Mouse (Mus musculus): ENCODE measurements around the gene Lce3f. TPM values are rescaled to one million over a fixed set of nuclear protein-coding genes. Genes with fewer than 3 reads are reported as not detected.

Gene Lce3f
- polyA plus RNA-seq, 1 experiment from 2014 or later, result 3,312 TPM

GRCm38 (mm10) chr3:93000621-93001020, 8.6 kb downstream of the Lce3f start:
- no peak overlapping the region for H3K4me3 ChIP-seq (ENCODE audit: low read depth, low read length)
- no peak for TF ChIP-seq EP300 (optimal IDR thresholded peaks at IDR 0.05)
- peak; percentile 44 for TF ChIP-seq CTCF (IDR thresholded peaks at IDR 0.05; ENCODE audit: low read depth)
- no peak overlapping the region for H3K9ac ChIP-seq (ENCODE audit: low read length)
- no peak overlapping the region for H3K4me2 ChIP-seq (replicated peaks; ENCODE audit: low read depth)
- H3K36me3 ChIP-seq (ENCODE audit: control insufficient read depth, insufficient read depth, low read length), result no peaks in the 10 kb centered on the region
- H3K27me3 ChIP-seq (ENCODE audit: control insufficient read depth, insufficient read depth, low read length), result no peaks in the 10 kb centered on the region
- ATAC-seq (ENCODE audit: low FRiP score, low TSS enrichment), result no peak
- H3K27ac ChIP-seq (replicated peaks), result no peak overlapping the region
- 54% methylated on average over 3 of the region's 3 CpGs for WGBS
- H3K4me1 ChIP-seq (replicated peaks; ENCODE audit: control insufficient read depth, insufficient read depth), result no peaks in the 10 kb centered on the region
- no peak for DNase-seq (ENCODE audit: low spot score)
- H3K9me3 ChIP-seq (ENCODE audit: control insufficient read depth, low read length), result no peaks in the 10 kb centered on the region

GRCm38 (mm10) chr3:93002843-93003242, 10.8 kb downstream of the Lce3f start:
- Histone ChIP-seq H3K9ac (ENCODE audit: low read length) (no peak overlapping the region), H3K4me1 (replicated peaks; ENCODE audit: control insufficient read depth, insufficient read depth) (no peaks in the 10 kb centered on the region), H3K9me3 (ENCODE audit: control insufficient read depth, low read length) (no peaks in the 10 kb centered on the region), H3K27ac (replicated peaks) (no peak overlapping the region), H3K4me3 (ENCODE audit: low read depth, low read length) (no peak overlapping the region), H3K4me2 (replicated peaks; ENCODE audit: low read depth) (no peak overlapping the region), H3K27me3 (ENCODE audit: control insufficient read depth, insufficient read depth, low read length) (no peaks in the 10 kb centered on the region), H3K36me3 (ENCODE audit: control insufficient read depth, insufficient read depth, low read length) (no peaks in the 10 kb centered on the region)
- 71% methylated on average over 4 of the region's 4 CpGs for WGBS
- TF ChIP-seq EP300 (optimal IDR thresholded peaks at IDR 0.05), result no peak
- no peak for TF ChIP-seq CTCF (IDR thresholded peaks at IDR 0.05; ENCODE audit: low read depth)
- DNase-seq (ENCODE audit: low spot score) (no peak), ATAC-seq (ENCODE audit: low FRiP score, low TSS enrichment) (no peak)

GRCm38 (mm10) chr3:93014378-93014801, 22.4 kb downstream of the Lce3f start:
- Histone ChIP-seq H3K9me3 (ENCODE audit: control insufficient read depth, low read length) (no peaks in the 10 kb centered on the region), H3K9ac (ENCODE audit: low read length) (peak overlapping the region; percentile 53), H3K27ac (replicated peaks) (no peak overlapping the region; the same call in 1 of the 2 replicates), H3K4me3 (ENCODE audit: low read depth, low read length) (peak overlapping the region; percentile 50), H3K27me3 (ENCODE audit: control insufficient read depth, insufficient read depth, low read length) (no peaks in the 10 kb centered on the region), H3K36me3 (ENCODE audit: control insufficient read depth, insufficient read depth, low read length) (no peaks in the 10 kb centered on the region), H3K4me2 (replicated peaks; ENCODE audit: low read depth) (peak overlapping the region; percentile 83), H3K4me1 (replicated peaks; ENCODE audit: control insufficient read depth, insufficient read depth) (no peaks in the 10 kb centered on the region)
- under 1% methylated on average over 24 of the region's 24 CpGs for WGBS
- no peak for TF ChIP-seq EP300 (optimal IDR thresholded peaks at IDR 0.05)
- DNase-seq (ENCODE audit: low spot score) (peak; percentile 54), ATAC-seq (ENCODE audit: low FRiP score, low TSS enrichment) (peak; percentile 57; the same call in 1 of the 2 replicates)

GRCm38 (mm10) chr3:93014871-93015270, 22.8 kb downstream of the Lce3f start:
- TF ChIP-seq CTCF (IDR thresholded peaks at IDR 0.05; ENCODE audit: low read depth), result no peak
- TF ChIP-seq EP300 (optimal IDR thresholded peaks at IDR 0.05), result no peak
- Histone ChIP-seq H3K4me1 (replicated peaks; ENCODE audit: control insufficient read depth, insufficient read depth) (no peaks in the 10 kb centered on the region), H3K4me3 (ENCODE audit: low read depth, low read length) (peak overlapping the region; percentile 50), H3K27me3 (ENCODE audit: control insufficient read depth, insufficient read depth, low read length) (no peaks in the 10 kb centered on the region), H3K9me3 (ENCODE audit: control insufficient read depth, low read length) (no peaks in the 10 kb centered on the region), H3K4me2 (replicated peaks; ENCODE audit: low read depth) (peak overlapping the region; percentile 83), H3K27ac (replicated peaks) (no peak overlapping the region; the same call in 1 of the 2 replicates), H3K9ac (ENCODE audit: low read length) (peak overlapping the region; percentile 53), H3K36me3 (ENCODE audit: control insufficient read depth, insufficient read depth, low read length) (no peaks in the 10 kb centered on the region)
- 28% methylated on average over 5 of the region's 5 CpGs for WGBS
- DNase-seq (ENCODE audit: low spot score), result no peak
- no peak for ATAC-seq (ENCODE audit: low FRiP score, low TSS enrichment)

- H3K27ac ChIP-seq (replicated peaks), result no peak within 1 kb of the TSS; the same call in none of the 2 replicates
- H3K4me2 ChIP-seq (replicated peaks; ENCODE audit: low read depth), result peak within 1 kb of the TSS; percentile 83
- peak within 1 kb of the TSS; percentile 53 for H3K9ac ChIP-seq (ENCODE audit: low read length)
- ATAC-seq (ENCODE audit: low FRiP score, low TSS enrichment) (no peak), DNase-seq (ENCODE audit: low spot score) (no peak)
- H3K27me3 ChIP-seq (ENCODE audit: control insufficient read depth, insufficient read depth, low read length), result no peaks in the 10 kb centered on the region
- H3K4me1 ChIP-seq (replicated peaks; ENCODE audit: control insufficient read depth, insufficient read depth), result no peaks in the 10 kb centered on the region
- WGBS, result 23% methylated on average over 4 of the region's 4 CpGs
- no peaks in the 10 kb centered on the region for H3K36me3 ChIP-seq (ENCODE audit: control insufficient read depth, insufficient read depth, low read length)
- peak within 1 kb of the TSS; percentile 50 for H3K4me3 ChIP-seq (ENCODE audit: low read depth, low read length)
- no peaks in the 10 kb centered on the region for H3K9me3 ChIP-seq (ENCODE audit: control insufficient read depth, low read length)
- TF ChIP-seq CTCF (IDR thresholded peaks at IDR 0.05; ENCODE audit: low read depth) (no peak), EP300 (optimal IDR thresholded peaks at IDR 0.05) (no peak)
Measured at GRCm38 (mm10) chr3:93015460-93016104, 23.6 kb downstream of the Lce3f start, which contains the start of gene Crct1. TSS of gene Crct1 (minus strand) at chr3:93015687.

GRCm38 (mm10) chr3:93018960-93019359, 26.9 kb downstream of the Lce3f start, which contains the start of gene Lce1m:
TSS of gene Lce1m (minus strand) at chr3:93019060.
- H3K9me3 ChIP-seq (ENCODE audit: control insufficient read depth, low read length), result no peaks in the 10 kb centered on the region
- H3K4me3 ChIP-seq (ENCODE audit: low read depth, low read length), result no peak within 1 kb of the TSS
- ATAC-seq (ENCODE audit: low FRiP score, low TSS enrichment), result no peak
- no peaks in the 10 kb centered on the region for H3K4me1 ChIP-seq (replicated peaks; ENCODE audit: control insufficient read depth, insufficient read depth)
- no peak for DNase-seq (ENCODE audit: low spot score)
- TF ChIP-seq CTCF (IDR thresholded peaks at IDR 0.05; ENCODE audit: low read depth) (no peak), EP300 (optimal IDR thresholded peaks at IDR 0.05) (no peak)
- H3K4me2 ChIP-seq (replicated peaks; ENCODE audit: low read depth), result no peak within 1 kb of the TSS
- WGBS, result 88% methylated on average over 2 of the region's 2 CpGs
- H3K27me3 ChIP-seq (ENCODE audit: control insufficient read depth, insufficient read depth, low read length), result no peaks in the 10 kb centered on the region
- H3K36me3 ChIP-seq (ENCODE audit: control insufficient read depth, insufficient read depth, low read length), result no peaks in the 10 kb centered on the region
- no peak within 1 kb of the TSS for H3K27ac ChIP-seq (replicated peaks)
- H3K9ac ChIP-seq (ENCODE audit: low read length), result no peak within 1 kb of the TSS
